Mouse (Mus musculus): Measurements from ENCODE around the gene AW011738. TPM values are rescaled to one million over a fixed set of nuclear protein-coding genes. Genes with fewer than 3 reads are reported as not detected.
A peak's percentile ranks its signal among the peaks of the same experiment; 100 is the strongest.

AW011738 gene
- polyA plus RNA-seq, 1 experiment from 2014 or later: 8.1 TPM

DNA sequence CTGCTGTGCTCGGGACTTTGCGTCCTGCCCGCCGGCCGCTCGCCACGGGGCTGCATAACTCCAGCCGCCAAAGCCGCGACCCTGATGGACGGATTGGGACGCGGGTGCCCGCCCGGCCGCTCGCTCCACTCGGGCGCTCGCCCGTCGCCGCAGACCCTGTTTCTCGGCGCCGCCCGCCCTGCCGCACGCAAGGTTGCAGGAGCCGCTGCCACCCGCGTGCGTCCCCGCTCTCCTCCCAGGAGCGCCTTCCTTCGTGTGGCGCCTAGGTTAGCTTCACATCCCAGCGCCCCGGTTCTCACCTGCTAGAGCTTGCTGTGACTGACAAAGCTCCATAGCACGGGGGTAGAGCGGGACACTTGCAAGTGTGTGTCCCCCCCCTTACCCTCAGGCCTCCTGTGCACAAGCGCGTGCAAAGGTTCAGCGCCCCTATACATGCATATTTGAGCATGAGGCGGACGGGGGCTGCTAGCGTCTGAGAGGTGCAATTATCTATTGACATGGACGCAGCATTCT, 31.7 kb downstream of the AW011738 start, which contains the start of gene Plekhn1:
Plekhn1 (minus strand) TSS at position 157 of the 513 bp plus-strand sequence.
- under 1% methylated on average over 44 of the region's 48 CpGs for WGBS
- peaks cover 52% of the 10 kb centered on the region for H3K36me3 ChIP-seq (ENCODE audit: insufficient read depth, low read length)
- H3K9me3 ChIP-seq (ENCODE audit: low read length): no peaks in the 10 kb centered on the region
- H3K27ac ChIP-seq (ENCODE audit: low read length): peak within 1 kb of the TSS; percentile 77
- peak within 1 kb of the TSS; percentile 93 for H3K4me2 ChIP-seq (replicated peaks; ENCODE audit: low read depth, low read length)
- peaks cover 17% of the 10 kb centered on the region for H3K4me1 ChIP-seq (ENCODE audit: insufficient read depth, low read length)
- no peaks in the 10 kb centered on the region for H3K27me3 ChIP-seq (ENCODE audit: insufficient read depth, low read length)
- ATAC-seq (ENCODE audit: low FRiP score, low TSS enrichment): peak; percentile 31
- peak within 1 kb of the TSS; percentile 80 for H3K9ac ChIP-seq (replicated peaks; ENCODE audit: low read length)
- peak within 1 kb of the TSS; percentile 94 for H3K4me3 ChIP-seq (ENCODE audit: low read length)

DNA sequence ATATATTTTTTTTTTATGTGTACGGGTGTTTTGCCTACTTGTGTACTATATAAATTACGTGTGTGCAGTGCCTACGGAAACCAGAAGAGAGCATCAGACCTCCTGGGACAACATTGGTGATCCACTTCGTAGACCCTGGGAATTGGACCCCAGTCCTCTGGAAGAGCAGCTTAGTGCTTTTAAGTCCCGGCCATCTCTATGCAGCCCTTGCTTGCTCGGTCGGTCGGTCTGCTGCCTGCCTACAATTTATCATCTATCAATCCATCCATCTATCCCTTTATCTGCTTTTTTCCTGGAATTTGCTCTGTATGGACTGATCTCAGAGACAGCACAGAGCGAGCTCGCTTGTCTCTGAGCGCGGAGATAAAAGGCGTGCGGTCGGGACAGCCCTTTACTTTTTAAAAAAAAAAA, 32.3 kb downstream of the AW011738 start:
- Histone ChIP-seq H3K36me3 (ENCODE audit: insufficient read depth, low read length) (peaks cover 52% of the 10 kb centered on the region), H3K27ac (ENCODE audit: low read length) (peak overlapping the region; percentile 71)
- WGBS: under 1% methylated on average over 15 of the region's 15 CpGs

DNA sequence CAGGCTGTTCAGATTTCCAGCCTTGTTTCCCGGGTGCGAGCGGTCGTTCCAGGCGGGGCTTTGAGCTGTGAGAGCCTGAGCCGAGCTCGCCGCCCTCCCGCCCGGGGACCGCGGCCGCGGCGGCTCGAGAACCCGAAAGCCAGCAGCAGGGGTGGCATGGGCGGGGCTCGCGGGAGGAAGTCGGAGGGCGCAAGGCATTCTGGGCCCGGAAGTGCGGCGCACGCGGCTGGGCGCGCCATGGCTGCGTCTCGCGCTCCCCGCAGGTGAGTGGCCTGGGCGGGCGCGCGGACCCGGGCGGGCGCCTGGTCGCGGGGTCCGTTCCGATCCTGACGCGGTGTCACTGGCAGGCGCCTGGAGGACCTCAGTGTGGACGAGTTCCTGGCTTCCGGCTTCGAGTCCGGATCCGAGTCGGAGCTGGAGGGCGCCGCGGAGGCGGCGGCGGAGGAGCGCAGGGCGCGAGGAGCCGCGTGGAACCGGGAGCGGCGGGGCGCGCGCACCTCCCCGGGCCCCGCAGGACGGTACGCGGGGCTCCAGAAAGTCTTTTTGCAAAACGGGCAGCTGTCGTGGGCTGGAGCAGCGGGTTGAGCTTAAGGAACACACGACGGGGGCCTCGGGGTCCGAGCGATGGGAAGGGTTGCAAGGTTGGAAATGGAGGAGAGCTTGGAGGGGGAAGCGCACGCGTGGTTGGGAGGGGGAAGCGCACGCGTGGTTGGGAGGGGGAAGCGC, 32.9 kb downstream of the AW011738 start, which contains the start of gene Noc2l:
Noc2l (plus strand) TSS at position 203 of the 726 bp plus-strand sequence.
- under 1% methylated on average over 87 of the region's 90 CpGs for WGBS
- Histone ChIP-seq H3K27ac (ENCODE audit: low read length) (peak within 1 kb of the TSS; percentile 94), H3K9ac (replicated peaks; ENCODE audit: low read length) (peak within 1 kb of the TSS; percentile 80), H3K9me3 (ENCODE audit: low read length) (no peaks in the 10 kb centered on the region), H3K4me3 (ENCODE audit: low read length) (peak within 1 kb of the TSS; percentile 94), H3K27me3 (ENCODE audit: insufficient read depth, low read length) (no peaks in the 10 kb centered on the region), H3K36me3 (ENCODE audit: insufficient read depth, low read length) (peaks cover 52% of the 10 kb centered on the region), H3K4me2 (replicated peaks; ENCODE audit: low read depth, low read length) (peak within 1 kb of the TSS; percentile 93), H3K4me1 (ENCODE audit: insufficient read depth, low read length) (peaks cover 17% of the 10 kb centered on the region)
- ATAC-seq (ENCODE audit: low FRiP score, low TSS enrichment): peak; percentile 88

More for the DNA sequence above, 32.3 kb downstream of the AW011738 start:
- Histone ChIP-seq H3K4me1 (ENCODE audit: insufficient read depth, low read length) (peaks cover 17% of the 10 kb centered on the region), H3K9me3 (ENCODE audit: low read length) (no peaks in the 10 kb centered on the region), H3K27me3 (ENCODE audit: insufficient read depth, low read length) (no peaks in the 10 kb centered on the region), H3K4me2 (replicated peaks; ENCODE audit: low read depth, low read length) (peak overlapping the region; percentile 93), H3K9ac (replicated peaks; ENCODE audit: low read length) (peak overlapping the region; percentile 80), H3K4me3 (ENCODE audit: low read length) (peak overlapping the region; percentile 94)
- ATAC-seq (ENCODE audit: low FRiP score, low TSS enrichment): peak; percentile 42; the same call in 1 of the 2 replicates

DNA sequence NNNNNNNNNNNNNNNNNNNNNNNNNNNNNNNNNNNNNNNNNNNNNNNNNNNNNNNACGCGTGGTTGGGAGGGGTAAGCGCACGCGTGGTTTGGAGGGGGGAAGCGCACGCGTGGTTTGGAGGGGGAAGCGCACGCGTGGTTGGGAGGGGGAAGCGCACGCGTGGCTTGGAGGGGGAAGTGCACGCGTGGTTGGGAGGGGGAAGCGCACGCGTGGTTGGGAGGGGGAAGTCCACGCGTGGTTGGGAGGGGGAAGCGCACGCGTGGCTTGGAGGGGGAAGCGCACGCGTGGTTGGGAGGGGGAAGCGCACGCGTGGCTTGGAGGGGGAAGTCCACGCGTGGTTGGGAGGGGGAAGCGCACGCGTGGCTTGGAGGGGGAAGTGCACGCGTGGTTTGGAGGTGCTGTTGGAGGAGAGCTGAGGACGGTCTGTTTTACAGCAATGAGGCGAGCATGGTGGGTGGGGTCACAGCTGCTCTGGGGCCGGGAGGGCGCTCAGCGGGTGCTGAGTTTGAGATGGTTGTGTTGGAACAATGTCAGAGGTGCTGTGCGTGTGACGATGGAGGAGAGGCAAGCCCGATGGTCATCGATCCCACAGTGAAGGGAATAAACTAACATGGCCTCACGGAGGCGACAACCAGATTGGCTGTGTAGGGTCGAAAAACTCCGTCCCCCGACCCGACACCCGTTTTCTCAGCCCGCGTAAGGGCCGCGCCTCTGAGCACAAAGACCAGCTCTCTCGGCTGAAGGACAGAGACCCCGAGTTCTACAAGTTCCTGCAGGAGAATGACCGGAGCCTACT, 33.7 kb downstream of the AW011738 start:
- ATAC-seq (ENCODE audit: low FRiP score, low TSS enrichment): no peak
- Histone ChIP-seq H3K36me3 (ENCODE audit: insufficient read depth, low read length) (peaks cover 52% of the 10 kb centered on the region), H3K9me3 (ENCODE audit: low read length) (no peaks in the 10 kb centered on the region), H3K4me3 (ENCODE audit: low read length) (peak overlapping the region; percentile 94), H3K4me1 (ENCODE audit: insufficient read depth, low read length) (peaks cover 17% of the 10 kb centered on the region), H3K9ac (replicated peaks; ENCODE audit: low read length) (peak overlapping the region; percentile 80), H3K4me2 (replicated peaks; ENCODE audit: low read depth, low read length) (peak overlapping the region; percentile 93), H3K27me3 (ENCODE audit: insufficient read depth, low read length) (no peaks in the 10 kb centered on the region), H3K27ac (ENCODE audit: low read length) (no peak overlapping the region; the same call in 1 of the 2 replicates)
- 26% methylated on average over 53 of the region's 60 CpGs for WGBS

DNA sequence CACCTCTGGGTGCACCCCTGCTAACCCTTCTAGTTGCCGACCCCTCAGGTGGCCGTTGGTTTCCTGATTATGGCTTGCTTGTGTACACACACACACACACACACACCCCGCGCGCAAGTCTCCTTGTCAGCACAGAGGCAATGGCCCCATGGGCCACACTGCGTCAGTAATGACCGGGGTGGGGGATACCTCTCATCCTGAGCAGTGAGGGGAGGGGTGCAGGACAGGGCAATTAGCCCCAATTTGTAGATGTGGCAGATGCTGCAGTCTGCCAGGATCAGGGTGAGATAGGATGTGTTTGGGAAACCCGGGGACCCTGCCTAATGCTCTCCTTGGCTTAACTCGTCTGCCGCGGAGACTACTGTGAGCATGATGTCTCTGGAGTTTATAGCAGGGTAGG, 46.5 kb downstream of the AW011738 start:
- peaks cover under 1% of the 10 kb centered on the region for H3K4me1 ChIP-seq (ENCODE audit: insufficient read depth, low read length)
- no peaks in the 10 kb centered on the region for H3K9me3 ChIP-seq (ENCODE audit: low read length)
- H3K27me3 ChIP-seq (ENCODE audit: insufficient read depth, low read length): peaks cover 15% of the 10 kb centered on the region
- peaks cover 46% of the 10 kb centered on the region for H3K36me3 ChIP-seq (ENCODE audit: insufficient read depth, low read length)
- ATAC-seq (ENCODE audit: low FRiP score, low TSS enrichment): peak; percentile 12; the same call in 1 of the 2 replicates
- H3K9ac ChIP-seq (replicated peaks; ENCODE audit: low read length): no peak overlapping the region
- H3K4me3 ChIP-seq (ENCODE audit: low read length): no peak overlapping the region
- no peak overlapping the region for H3K4me2 ChIP-seq (replicated peaks; ENCODE audit: low read depth, low read length)
- H3K27ac ChIP-seq (ENCODE audit: low read length): no peak overlapping the region
- WGBS: 64% methylated on average over 11 of the region's 11 CpGs

DNA sequence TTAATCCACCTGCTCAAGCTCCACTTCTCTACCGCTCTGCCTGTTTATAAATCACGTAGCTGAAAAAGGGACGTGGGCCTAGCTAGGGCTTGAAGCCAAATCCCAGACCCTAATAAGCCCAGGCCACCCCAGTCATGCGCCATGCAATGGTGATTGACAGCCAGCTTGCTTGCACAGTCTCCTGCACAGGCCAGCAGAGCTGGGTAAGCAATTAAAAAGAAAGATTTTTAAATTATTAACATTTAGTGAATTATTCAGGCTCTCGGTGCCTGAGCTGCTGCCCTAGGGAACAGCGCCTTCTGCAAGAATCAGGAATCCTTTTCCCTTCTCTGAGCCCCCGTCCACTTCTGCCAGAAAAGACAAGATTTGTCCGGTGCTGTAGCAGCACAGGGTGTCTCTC, 48.0 kb downstream of the AW011738 start:
- Histone ChIP-seq H3K36me3 (ENCODE audit: insufficient read depth, low read length) (peaks cover 34% of the 10 kb centered on the region), H3K27me3 (ENCODE audit: insufficient read depth, low read length) (peaks cover 27% of the 10 kb centered on the region), H3K4me2 (replicated peaks; ENCODE audit: low read depth, low read length) (no peak overlapping the region), H3K4me3 (ENCODE audit: low read length) (no peak overlapping the region), H3K9me3 (ENCODE audit: low read length) (no peaks in the 10 kb centered on the region), H3K9ac (replicated peaks; ENCODE audit: low read length) (no peak overlapping the region), H3K4me1 (ENCODE audit: insufficient read depth, low read length) (peaks cover 11% of the 10 kb centered on the region), H3K27ac (ENCODE audit: low read length) (no peak overlapping the region)
- WGBS: 61% methylated on average over 8 of the region's 8 CpGs
- 0 out of 2 replicates have a peak, but pooled peaks have one; percentile 16 for ATAC-seq (ENCODE audit: low FRiP score, low TSS enrichment)

DNA sequence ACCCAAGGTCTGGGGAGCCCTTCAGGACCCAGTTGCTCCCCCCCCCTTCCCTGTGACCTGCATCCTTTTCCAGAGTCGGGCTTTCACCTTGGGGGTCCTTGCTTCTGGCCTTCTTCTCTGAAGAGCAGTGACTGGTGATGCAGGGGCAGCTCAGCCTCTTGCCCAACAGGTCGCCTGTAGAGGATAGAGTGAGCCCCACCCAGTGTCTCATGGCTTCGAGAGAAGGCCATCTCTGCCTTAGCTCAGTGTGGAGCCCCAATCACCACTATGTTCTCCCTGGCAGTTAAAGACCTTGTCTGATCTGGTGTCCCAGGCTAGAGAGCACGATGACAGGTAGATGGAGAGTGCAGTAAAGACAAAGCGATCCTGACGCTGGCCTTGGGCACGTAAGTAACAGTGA, 49.0 kb downstream of the AW011738 start:
- H3K27ac ChIP-seq (ENCODE audit: low read length): no peak overlapping the region
- peaks cover 27% of the 10 kb centered on the region for H3K27me3 ChIP-seq (ENCODE audit: insufficient read depth, low read length)
- no peaks in the 10 kb centered on the region for H3K9me3 ChIP-seq (ENCODE audit: low read length)
- H3K4me3 ChIP-seq (ENCODE audit: low read length): no peak overlapping the region
- H3K36me3 ChIP-seq (ENCODE audit: insufficient read depth, low read length): peaks cover 23% of the 10 kb centered on the region
- 33% methylated on average over 7 of the region's 7 CpGs for WGBS
- H3K4me1 ChIP-seq (ENCODE audit: insufficient read depth, low read length): peaks cover 11% of the 10 kb centered on the region
- no peak overlapping the region for H3K9ac ChIP-seq (replicated peaks; ENCODE audit: low read length)
- H3K4me2 ChIP-seq (replicated peaks; ENCODE audit: low read depth, low read length): no peak overlapping the region
- no peak for ATAC-seq (ENCODE audit: low FRiP score, low TSS enrichment)

DNA sequence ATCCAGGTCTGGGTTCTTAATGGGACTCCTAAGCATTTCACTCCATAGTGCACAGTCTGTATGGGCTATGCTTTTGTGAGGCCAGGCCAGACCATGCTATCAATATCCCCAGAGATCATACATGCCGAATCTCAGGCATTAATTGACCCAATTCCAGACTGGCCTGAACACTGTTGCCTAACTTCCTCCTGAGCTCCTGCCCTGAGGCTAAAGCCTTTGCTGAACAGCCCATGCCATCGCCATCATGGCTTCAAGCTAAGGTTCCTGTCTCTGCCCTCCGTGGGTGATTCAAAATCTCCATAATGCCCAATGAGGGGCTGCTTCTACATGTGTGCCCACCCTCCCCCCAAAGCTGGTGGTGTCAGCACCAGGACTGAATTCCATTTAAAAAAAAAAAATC, 49.5 kb downstream of the AW011738 start:
- no peak overlapping the region for H3K27ac ChIP-seq (ENCODE audit: low read length)
- 34% methylated on average over 3 of the region's 3 CpGs for WGBS
- H3K9ac ChIP-seq (replicated peaks; ENCODE audit: low read length): no peak overlapping the region
- H3K27me3 ChIP-seq (ENCODE audit: insufficient read depth, low read length): peaks cover 27% of the 10 kb centered on the region
- no peak for ATAC-seq (ENCODE audit: low FRiP score, low TSS enrichment)
- H3K4me2 ChIP-seq (replicated peaks; ENCODE audit: low read depth, low read length): no peak overlapping the region
- H3K4me1 ChIP-seq (ENCODE audit: insufficient read depth, low read length): peaks cover 11% of the 10 kb centered on the region
- H3K36me3 ChIP-seq (ENCODE audit: insufficient read depth, low read length): peaks cover 18% of the 10 kb centered on the region
- no peak overlapping the region for H3K4me3 ChIP-seq (ENCODE audit: low read length)
- H3K9me3 ChIP-seq (ENCODE audit: low read length): no peaks in the 10 kb centered on the region

DNA sequence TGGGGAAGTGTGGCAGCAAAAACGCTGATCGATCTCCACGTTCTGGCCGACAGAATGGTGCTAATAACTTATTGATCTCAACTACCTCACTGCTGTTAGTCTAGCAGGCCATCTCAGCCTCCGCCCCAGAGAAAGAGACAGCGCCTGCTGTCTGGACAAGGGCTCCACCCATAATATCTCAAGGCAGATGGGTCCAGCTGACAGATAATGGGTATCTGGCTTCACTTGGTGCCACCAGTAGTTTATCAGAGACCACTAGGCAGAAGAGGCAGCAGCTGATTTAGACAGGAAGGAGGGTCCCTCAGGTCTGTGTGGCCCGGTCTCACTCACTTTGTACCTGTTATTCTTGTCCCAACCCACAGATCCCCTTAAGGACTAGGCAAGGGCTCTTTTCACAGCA, 49.9 kb downstream of the AW011738 start:
- Histone ChIP-seq H3K36me3 (ENCODE audit: insufficient read depth, low read length) (peaks cover 14% of the 10 kb centered on the region), H3K27ac (ENCODE audit: low read length) (no peak overlapping the region), H3K27me3 (ENCODE audit: insufficient read depth, low read length) (peaks cover 27% of the 10 kb centered on the region), H3K4me2 (replicated peaks; ENCODE audit: low read depth, low read length) (no peak overlapping the region), H3K4me1 (ENCODE audit: insufficient read depth, low read length) (peaks cover 11% of the 10 kb centered on the region), H3K9ac (replicated peaks; ENCODE audit: low read length) (no peak overlapping the region), H3K4me3 (ENCODE audit: low read length) (no peak overlapping the region), H3K9me3 (ENCODE audit: low read length) (no peaks in the 10 kb centered on the region)
- ATAC-seq (ENCODE audit: low FRiP score, low TSS enrichment): no peak
- WGBS: 45% methylated on average over 7 of the region's 7 CpGs
